Mouse (Mus musculus) heart, postnatal 14 days (tissue): ENCODE data around the gene Gm27021. TPM values are rescaled to one million over a fixed set of nuclear protein-coding genes. Genes with fewer than 3 reads are reported as not detected.
A peak's percentile ranks its signal among the peaks of the same experiment; 100 is the strongest.

Experiments
- DNase-seq, 2 experiments: peaks; one replicate each; pipeline ENCODE4 v3.0.0; 2021 to 2022
- intact Hi-C: fragments of 180-260 bp; cut with DNase I; formaldehyde crosslinking; loops from one replicate; pipeline ENCODE4 v1.15.1; 2025
- total RNA-seq, 2 experiments: library from RNA; stranded (reverse); gene quantifications; 2 replicates each; pipeline ENCODE4 v1.2.3; 2021

Gm27021 gene
- total RNA-seq, 2 experiments from 2014 or later = not detected

- DNase-seq = no peak
- intact Hi-C loops = no loop called here
Observed at GRCm38 (mm10) chr8:120573866-120574265, 94.0 kb downstream of the Gm27021 start.

DNA sequence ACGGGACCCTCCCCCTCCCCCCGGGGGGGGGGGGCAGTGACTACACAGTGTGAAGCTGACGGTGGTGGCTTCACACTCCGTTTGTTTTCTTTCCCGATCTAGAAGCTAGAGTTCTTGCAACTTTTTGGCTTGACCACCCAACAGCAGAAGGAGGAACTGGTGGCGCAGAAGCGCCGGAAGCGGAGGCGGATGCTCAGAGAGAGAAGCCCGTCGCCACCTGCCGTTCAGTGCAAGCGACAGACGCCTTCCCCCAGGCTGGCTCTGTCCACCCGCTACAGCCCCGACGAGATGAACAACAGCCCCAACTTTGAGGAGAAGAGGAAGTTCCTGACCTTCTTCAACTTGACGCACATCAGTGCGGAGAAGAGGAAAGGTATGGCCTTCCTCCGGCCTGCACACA, 95.3 kb downstream of the Gm27021 start:
- DNase-seq = no peak
- intact Hi-C loops = no loop called here

DNA sequence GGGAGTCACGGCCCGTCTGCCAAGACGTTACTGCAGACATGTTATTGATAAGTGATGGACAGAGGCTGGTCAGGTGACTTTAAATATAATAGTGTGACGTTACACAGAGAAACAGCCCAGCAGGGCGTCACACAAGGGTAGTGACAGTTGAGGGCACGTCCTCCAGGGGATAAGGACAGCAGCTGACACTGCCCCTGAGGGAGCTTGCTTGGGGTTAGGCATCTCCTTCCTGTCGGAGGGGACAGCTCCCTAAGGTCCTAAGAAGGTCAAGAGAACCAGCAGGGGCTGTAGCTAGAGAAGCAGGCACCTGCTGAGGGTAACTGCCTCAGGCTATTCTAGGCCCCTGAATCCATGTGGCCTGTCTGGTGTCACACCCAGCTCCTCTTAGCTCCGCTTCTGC, 96.3 kb downstream of the Gm27021 start:
- no peak for DNase-seq
- intact Hi-C loops = no loop called here

DNA sequence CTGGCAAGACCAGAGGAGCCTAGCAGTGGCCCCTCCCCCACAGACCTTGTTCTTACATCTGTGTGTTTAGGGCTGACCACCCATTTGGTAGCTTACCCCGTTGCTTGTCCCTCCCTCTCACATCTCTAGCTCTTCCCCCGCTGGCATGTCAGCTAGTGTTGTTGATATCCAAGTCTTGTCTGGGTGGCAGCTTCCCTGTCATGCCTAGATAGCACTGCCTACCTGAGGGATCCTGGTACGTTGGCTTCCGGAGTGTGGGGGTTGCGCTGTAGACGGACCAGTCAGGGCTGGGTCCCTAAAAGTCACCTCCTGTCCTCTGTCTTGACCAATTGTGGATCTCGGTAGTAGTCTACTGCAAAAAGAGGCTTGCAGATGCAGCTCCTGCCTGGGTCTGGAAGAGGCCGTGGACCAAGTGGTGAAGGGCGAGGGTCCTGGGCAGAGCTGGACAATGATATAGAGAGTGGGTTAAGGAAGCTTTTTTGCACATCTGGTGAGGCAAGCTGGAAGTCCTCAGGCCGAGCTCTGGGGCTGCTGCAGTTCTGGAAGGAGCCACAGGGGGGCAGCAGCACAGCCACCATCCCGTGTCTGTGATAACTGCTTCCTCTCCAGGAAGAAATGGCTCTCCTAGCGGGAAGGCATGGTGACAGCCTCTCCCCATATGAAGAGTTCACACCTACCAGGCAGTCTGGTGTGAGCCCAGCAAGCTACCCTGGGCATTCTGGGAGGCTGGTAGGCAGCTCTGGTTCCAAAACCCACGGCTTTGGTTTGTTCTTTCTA, 97.8 kb downstream of the Gm27021 start:
- DNase-seq = peak; percentile 84 to 90

GRCm38 (mm10) chr8:120569123-120569522, 98.8 kb downstream of the Gm27021 start:
- no peak for DNase-seq
- intact Hi-C loops = no loop called here

More for the DNA sequence above, 97.8 kb downstream of the Gm27021 start:
- intact Hi-C loops = no loop called here

DNA sequence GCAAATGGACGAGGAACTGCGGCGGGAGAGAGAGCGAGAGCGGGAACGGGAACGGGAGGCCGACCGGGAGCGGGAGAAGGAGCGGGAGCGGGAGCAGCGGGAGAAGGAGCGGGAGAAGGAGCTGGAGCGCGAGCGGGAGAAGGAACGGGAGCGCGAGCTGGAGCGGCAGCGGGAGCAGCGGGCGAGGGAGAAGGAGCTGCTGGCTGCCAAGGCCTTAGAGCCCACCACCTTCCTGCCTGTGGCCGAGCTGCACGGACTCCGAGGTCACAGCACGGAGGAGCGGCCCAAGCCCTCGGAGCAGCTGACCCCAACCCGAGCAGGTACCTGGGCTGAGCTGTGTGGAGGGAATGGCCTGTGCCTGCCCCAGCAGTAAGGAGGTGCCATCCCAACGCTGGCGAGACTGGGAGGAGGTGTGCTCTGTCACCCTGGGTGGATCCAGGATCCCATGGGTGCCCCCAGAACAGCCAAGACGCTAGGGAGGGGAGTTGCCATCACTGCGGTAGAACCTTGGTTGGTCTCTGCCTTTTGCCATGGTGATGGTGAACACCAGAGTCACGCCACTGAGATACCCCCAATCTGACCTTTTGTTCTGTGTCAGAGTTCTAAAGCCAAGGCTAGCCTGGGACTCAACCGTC, 99.6 kb downstream of the Gm27021 start:
- intact Hi-C loops = no loop called here
- no peak for DNase-seq

DNA sequence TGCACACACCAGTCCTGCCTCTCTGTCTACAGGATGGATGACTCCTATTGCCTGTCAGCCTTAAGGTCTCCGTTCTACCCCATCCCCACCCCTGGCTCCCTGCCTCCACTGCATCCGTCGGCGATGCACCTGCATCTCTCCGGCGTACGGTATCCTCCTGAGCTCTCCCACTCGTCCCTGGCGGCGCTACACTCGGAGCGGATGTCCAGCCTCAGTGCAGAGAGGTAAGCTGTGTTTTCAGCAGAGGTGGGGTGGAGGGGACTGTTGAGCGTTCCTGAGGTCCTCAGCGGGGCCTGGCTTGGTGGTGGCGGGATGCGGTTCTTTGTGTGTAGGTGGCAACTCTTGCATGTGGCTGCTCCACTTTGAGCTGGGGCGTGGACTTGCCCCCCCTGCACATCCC, 100.1 kb downstream of the Gm27021 start:
- no peak for DNase-seq
- intact Hi-C loops = no loop called here

- intact Hi-C loops = no loop called here
- no peak for DNase-seq
Observed at GRCm38 (mm10) chr8:120566681-120567080, 101.2 kb downstream of the Gm27021 start.

DNA sequence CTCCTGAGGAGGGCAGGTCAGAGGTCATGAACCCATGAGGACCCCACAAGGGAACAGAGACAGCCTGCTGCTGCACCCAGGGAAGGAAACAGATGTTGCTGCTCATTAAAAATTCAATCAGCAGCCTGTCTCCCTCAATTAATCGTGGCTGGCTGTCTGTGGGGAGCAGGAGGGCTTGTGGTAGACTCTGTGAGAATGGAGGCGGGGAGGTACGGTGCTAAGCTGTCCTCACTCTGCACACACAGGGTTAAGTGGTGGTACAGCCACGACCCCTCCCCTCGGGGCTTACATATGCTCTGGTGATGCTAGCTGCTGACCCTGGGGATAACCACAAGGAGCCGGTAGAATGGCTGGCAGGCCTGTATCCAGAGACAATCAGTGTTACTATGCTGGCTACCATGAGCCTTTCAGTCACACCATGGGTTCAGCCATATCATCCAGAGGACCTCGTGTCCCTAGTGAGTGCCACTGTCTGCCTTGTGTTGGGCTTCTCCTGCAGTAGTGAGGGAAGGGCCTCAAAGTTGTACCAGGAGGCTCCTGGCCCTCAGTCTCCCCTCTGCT, 102.6 kb downstream of the Gm27021 start:
- intact Hi-C loops = no loop called here
- no peak for DNase-seq

DNA sequence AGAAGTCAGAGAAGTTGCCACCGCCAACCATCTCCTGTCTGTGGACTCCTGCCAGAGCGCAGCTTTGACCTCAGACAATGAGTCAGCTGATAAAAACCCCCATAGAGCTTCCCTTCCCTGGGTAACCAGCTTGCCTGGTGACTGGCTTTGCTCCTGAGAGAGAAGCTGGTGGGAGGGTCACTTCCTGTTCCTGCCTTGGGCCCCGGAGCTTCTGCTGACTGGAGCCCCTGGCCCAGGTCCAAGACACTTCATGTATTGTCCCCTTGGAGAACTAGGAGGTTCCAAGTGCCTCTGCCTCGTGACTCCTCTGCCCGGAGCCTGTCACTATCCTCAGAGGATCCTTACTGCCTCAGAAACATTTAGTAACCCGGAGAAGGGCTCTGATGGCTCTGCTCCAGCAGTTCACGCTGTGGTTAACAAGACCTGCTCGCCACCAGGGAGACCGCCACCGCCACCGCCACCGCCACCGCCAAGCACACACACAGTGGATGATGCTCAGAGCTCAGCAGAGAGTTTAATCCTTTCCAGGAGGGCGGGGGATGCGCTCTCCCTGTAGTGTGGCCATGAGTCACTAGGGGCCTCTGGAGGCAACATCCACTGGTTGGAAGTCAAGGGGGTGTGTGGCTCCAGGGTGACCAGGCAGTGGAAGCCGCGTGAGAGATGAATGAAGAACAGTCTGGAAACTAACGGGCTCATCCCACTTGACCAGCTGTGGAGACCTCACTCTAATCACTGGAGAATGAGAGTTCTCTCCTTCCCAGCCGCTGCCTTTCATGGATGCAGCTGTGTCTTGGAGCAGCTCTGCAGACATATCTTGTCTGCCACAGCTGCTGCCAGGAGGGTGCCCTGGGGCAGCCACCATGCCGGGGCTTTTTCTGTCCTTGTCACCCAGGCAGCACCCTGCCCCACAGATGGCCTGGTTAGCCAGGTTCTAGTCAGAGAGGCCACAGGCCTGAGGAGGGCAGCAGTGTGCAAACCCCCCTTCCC, 103.7 kb downstream of the Gm27021 start:
- DNase-seq = peak; percentile 90 to 91
- intact Hi-C loops = no loop called here

GRCm38 (mm10) chr8:120563348-120563724, 104.5 kb downstream of the Gm27021 start:
- intact Hi-C loops = no loop called here

DNA sequence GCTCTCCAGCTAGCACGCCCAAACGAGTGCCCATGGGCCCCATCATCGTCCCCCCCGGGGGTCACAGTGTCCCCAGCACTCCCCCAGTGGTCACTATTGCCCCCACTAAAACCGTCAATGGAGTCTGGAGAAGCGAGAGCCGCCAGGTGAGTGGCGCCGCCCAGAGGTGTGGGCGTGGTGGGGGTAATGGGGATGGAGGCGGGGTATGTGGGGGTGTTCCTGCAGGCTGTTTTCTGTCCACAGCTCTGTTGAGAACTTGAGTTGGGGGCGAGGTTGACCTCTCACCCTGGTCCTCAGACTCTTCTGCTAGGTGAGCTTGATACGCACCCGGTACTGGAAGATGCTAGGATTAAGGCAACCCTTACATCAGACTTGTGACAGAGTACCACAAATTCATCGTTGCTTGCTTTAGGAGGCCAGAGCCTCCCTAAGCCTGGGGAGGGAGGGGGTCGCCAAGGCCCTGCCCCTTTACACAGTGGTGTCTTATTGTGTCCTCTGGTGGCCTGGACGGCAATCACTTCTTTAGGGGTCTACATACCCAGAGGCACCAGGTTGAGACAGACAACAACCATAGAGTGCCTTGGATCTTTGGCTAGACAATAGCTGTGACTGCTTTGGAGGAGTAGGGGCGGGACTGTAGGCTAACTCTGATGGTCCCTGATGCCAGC, 105.1 kb downstream of the Gm27021 start:
- no peak for DNase-seq
- intact Hi-C loops = no loop called here

More at GRCm38 (mm10) chr8:120563348-120563724, 104.5 kb downstream of the Gm27021 start:
- DNase-seq = no peak

GRCm38 (mm10) chr8:120561539-120562435, 106.1 kb downstream of the Gm27021 start:
- DNase-seq = peak in 1 of 2 experiments; percentile 53
- intact Hi-C loops = loop anchor here (2.0 kb wide), 1 partner anchor 21 kb away; no protein-coding TSS in a partner anchor

- DNase-seq = no peak
- intact Hi-C loops = loop anchor here (2.0 kb wide), 1 partner anchor 20 kb away; no protein-coding TSS in a partner anchor
Observed at GRCm38 (mm10) chr8:120560535-120560934, 107.3 kb downstream of the Gm27021 start.

GRCm38 (mm10) chr8:120559654-120560053, 108.2 kb downstream of the Gm27021 start:
- intact Hi-C loops = loop anchor here (2.0 kb wide), 1 partner anchor 19 kb away; no protein-coding TSS in a partner anchor
- no peak for DNase-seq
